Mouse (Mus musculus): ENCODE results near the gene Il9r. TPM values are rescaled to one million over a fixed set of nuclear protein-coding genes. Genes with fewer than 3 reads are reported as not detected.

Gene Il9r
- total RNA-seq, 2 experiments from 2014 or later, result not detected

DNA sequence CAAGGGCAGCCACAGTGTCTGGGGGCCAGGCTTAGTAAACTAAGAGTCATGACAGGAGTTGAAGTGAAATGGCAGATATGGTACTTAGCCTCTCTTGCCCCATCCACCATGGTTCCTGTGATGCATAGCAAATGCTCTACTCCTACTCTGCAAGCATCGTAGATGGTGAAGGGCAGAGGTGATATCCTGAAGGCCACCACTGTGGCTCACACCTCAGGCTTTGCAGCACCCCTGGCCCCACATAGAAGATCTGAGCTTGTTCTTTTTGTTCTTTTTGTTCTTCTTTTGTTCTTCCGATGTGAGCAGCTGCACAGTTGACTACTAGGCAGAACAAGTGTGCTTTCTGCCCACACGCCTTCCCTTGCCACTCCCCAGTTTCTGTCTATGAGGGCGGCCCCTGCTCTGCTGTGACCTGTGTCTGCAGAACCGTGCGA lies 60.5 kb downstream of the Il9r start:
- intact Hi-C loops (cut with DNase I), result no loop called here
- no peak for DNase-seq (ENCODE audit: low spot score in 2 of 2)

DNA sequence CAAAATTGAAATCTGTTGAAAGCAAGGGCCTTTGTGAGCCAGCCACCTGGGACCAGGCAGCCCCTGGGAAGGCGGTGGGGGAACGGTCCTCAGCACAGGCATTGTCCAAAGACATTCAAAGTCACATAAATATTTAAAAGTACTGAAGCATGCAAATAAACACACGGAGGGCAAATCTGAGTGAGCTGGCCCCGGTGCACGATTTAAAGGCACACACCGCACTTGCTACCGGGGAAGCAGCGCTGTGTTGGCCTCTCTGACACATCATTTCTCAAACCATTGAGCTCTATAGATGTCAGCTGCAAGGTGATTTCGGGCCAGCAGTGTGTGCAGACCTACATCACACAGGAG lies 61.5 kb downstream of the Il9r start:
- DNase-seq (ENCODE audit: low spot score in 2 of 2), result no peak

DNA sequence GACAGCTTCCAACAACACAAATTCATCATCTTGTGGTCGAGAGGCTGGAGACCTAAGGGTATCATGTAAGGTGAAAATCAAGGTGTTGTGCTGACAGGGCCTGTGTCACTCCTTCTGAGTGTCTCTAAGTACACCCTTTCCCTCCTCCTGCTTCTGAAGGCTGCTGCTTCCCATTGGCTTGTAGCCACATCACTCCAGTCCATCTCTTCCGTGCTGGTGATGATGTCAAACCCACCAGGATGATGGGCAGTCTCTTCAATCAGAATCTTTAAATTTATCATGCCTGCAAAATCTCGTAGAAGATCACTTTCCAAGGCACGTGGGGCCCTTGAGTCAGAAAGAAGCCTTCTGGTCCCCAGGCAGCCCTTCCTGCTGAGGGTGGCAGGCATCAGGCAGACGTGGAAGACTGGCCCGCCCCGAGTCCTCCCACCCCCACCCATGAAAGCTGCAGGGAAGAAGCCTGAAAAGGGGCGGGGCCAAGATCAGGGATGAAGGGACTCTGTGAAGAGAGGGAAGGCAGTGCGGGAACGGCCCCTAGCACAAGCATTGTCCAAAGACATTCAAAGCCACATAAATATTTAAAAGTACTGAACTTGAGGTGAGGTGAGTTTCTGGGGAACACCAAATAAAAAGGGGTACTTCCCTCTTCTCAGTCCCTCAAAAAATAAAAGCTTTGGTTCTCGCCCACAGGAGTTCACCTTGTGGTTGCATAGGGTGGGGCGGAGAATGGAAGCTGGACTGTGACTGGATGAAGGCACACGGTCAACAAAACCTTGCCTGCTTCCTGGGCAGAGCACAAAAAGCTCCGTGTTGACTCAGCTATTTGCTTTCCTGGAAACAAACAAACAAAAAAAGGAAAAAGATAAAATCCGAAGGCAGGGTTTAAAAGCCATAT lies 62.1 kb downstream of the Il9r start:
- DNase-seq (ENCODE audit: low spot score in 2 of 2), result no peak
- intact Hi-C loops (cut with DNase I), result no loop called here

More for the DNA sequence above, 61.5 kb downstream of the Il9r start:
- intact Hi-C loops (cut with DNase I), result no loop called here

Other genes starting within 250 kb of the Il9r start
- gene 4930524B15Rik, start 234.7 kb downstream of the Il9r start, total RNA-seq (2021), result not detected
- gene Nsg2, start 199.8 kb downstream of the Il9r start, total RNA-seq (2021), result 100 to 1,000 TPM; 759 to 774 TPM
- 10 to 100 TPM; 24.9 to 26.2 TPM for gene Snrnp25, start 5.1 kb upstream of the Il9r start, total RNA-seq (2021)
- gene Rhbdf1, start 22.0 kb upstream of the Il9r start, total RNA-seq (2021), result 10 to 100 TPM; 16.5 to 18.0 TPM
- 10 to 100 TPM; 18.7 to 20.5 TPM for gene Mpg, start 26.2 kb upstream of the Il9r start, total RNA-seq (2021)
- gene Nprl3, start 67.4 kb upstream of the Il9r start, total RNA-seq (2021), result 10 to 100 TPM; 47.0 to 57.0 TPM
- gene Hba-x, start 76.1 kb upstream of the Il9r start, total RNA-seq (2021), result not detected
- gene Hba-a1, start 83.2 kb upstream of the Il9r start, total RNA-seq (2021), result 100 to 1,000 TPM; 855 to 863 TPM
- gene Hbq1b, start 86.7 kb upstream of the Il9r start, total RNA-seq (2021), result 1 to 10 TPM; 1.4 to 2.2 TPM
- 100 to 1,000 TPM; 768 to 806 TPM for gene Hba-a2, start 96.2 kb upstream of the Il9r start, total RNA-seq (2021)
- gene Hbq1a, start 99.8 kb upstream of the Il9r start, total RNA-seq (2021), result 1 to 10 TPM in 1 of 2 experiments, not detected in 1; 1.1 TPM
- 10 to 100 TPM; 20.7 to 23.2 TPM for gene Sh3pxd2b, start 147.5 kb upstream of the Il9r start, total RNA-seq (2021)